Mouse (Mus musculus) fat pad, adult 2 months (tissue): ENCODE data around the gene Nppa.
"Not testable (repeated sequence)": the region's sequence is repeated elsewhere in the genome, so short reads cannot be mapped to it uniquely, and the experiment has no call there.

Experiments
- DNase-seq: peaks from one replicate; pipeline ENCODE4 v3.0.0-alpha.2; 2011; ENCODE audit warnings: low read depth, low spot score; ENCODE audit errors: extremely low read depth

The Nppa gene

DNA sequence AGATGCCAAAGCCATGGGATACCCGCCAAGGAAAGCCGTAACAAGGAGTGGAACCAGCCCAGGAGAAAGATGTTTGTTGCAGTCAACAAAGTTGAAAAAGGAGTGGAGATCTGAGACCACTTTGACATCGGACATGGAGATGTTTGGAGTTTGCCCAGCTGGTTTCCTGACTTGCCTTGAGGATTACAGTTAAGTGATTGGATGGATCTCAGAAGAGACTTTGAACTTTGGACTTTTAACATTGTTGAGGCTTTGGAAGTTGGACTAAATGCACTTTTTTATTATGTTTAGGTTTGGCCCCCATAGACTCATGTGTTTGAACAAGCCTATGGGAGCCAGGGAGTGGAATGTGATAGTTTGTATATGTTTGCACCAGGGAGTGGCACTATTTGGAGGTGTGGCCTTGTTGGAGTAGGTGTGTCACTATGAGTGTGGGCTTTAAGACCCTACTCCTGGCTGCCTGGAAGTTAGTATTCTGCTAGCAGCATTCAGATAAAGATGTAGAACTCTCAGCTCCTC, 49.9 kb downstream of the Nppa start:
- DNase-seq = not testable (repeated sequence)

DNA sequence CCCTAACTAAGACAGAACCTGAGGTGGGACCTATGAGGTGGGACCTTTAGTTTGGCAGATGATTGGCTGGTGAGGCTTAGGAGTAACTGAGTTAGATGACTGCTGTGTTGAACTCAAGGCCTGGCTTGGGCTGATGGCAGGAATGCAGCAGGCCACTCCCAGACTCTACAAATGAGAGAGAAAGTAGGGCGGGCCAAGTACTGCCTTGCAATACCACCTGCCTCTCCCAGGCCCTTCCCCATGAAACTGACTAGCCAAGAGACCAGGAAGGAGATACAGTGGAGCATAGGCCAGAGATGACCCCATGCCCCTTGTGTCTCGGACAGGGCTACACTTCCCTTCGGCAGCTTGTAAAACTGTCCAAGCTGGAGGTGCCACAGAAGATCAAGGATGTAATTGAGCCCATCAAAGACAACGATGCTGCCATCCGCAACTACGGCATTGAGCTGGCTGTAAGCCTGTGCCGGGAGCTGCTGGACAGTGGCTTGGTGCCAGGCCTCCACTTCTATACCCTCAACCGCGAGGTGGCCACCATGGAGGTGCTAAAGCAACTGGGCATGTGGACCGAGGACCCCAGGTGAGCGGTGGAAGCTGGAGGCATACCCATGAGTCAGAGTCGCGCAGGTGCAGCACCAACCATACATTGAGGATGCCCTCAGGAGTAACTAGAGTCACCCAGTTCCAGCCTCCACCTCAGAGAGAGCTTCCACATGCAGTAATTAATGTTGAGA, 50.7 kb downstream of the Nppa start:
- DNase-seq = no peak
